Mouse (Mus musculus): ENCODE data around the gene Oas1c.
A peak's percentile ranks its signal among the peaks of the same experiment; 100 is the strongest.
"Not testable (repeated sequence)": the region's sequence is repeated elsewhere in the genome, so short reads cannot be mapped to it uniquely, and the experiment has no call there.

The Oas1c gene

GRCm38 (mm10) chr5:120811951-120812819 is at the start of gene Oas1c:
Gene Oas1c (minus strand): TSS chr5:120812514.
- DNase-seq = peak; percentile 67 to 77

- no peak for DNase-seq
Observed at GRCm38 (mm10) chr5:120861121-120861520, 48.8 kb upstream of the Oas1c start, which contains the start of gene Oas1h. Gene Oas1h (plus strand): TSS chr5:120861421.

GRCm38 (mm10) chr5:120859241-120859640 is 46.9 kb upstream of the Oas1c start:
- DNase-seq = no peak

GRCm38 (mm10) chr5:120849601-120850136 is 37.4 kb upstream of the Oas1c start:
- DNase-seq = peak in 1 of 2 experiments; percentile 55

- no peak for DNase-seq
Observed at GRCm38 (mm10) chr5:120847067-120847466, 34.8 kb upstream of the Oas1c start, which contains the start of gene Oas1f. Gene Oas1f (plus strand): TSS chr5:120847367.

GRCm38 (mm10) chr5:120844713-120845112 is 32.4 kb upstream of the Oas1c start:
- DNase-seq = no peak

- DNase-seq = peak in 1 of 2 experiments; percentile 57
Observed at GRCm38 (mm10) chr5:120836731-120837585, 24.6 kb upstream of the Oas1c start.

- DNase-seq = no peak
Observed at GRCm38 (mm10) chr5:120833335-120834280, 21.3 kb upstream of the Oas1c start.

GRCm38 (mm10) chr5:120831031-120831430 is 18.7 kb upstream of the Oas1c start:
- DNase-seq = peak in 1 of 2 experiments; percentile 18

- DNase-seq = no peak
Observed at GRCm38 (mm10) chr5:120818999-120819398, 6.7 kb upstream of the Oas1c start.

- peak; percentile 22 to 62 for DNase-seq
Observed at GRCm38 (mm10) chr5:120815949-120816348, 3.6 kb upstream of the Oas1c start.

- no peak for DNase-seq
Observed at GRCm38 (mm10) chr5:120813023-120813422, 709 bp upstream of the Oas1c start.

- DNase-seq = no peak
Observed at GRCm38 (mm10) chr5:120809171-120809570, 3.1 kb downstream of the Oas1c start.

GRCm38 (mm10) chr5:120806458-120806857 is 5.9 kb downstream of the Oas1c start:
- DNase-seq = peak; percentile 25 to 71

- no peak for DNase-seq
Observed at GRCm38 (mm10) chr5:120803596-120803995, 8.7 kb downstream of the Oas1c start.

- not testable (repeated sequence) for DNase-seq
Observed at GRCm38 (mm10) chr5:120798943-120799342, 13.4 kb downstream of the Oas1c start.

GRCm38 (mm10) chr5:120798147-120798546 is 14.2 kb downstream of the Oas1c start:
- DNase-seq = not testable (repeated sequence)

GRCm38 (mm10) chr5:120795480-120796034 is 16.8 kb downstream of the Oas1c start, which contains the start of gene Oas1e:
Gene Oas1e (minus strand): TSS chr5:120795530.
- DNase-seq = not testable (repeated sequence)

GRCm38 (mm10) chr5:120793043-120793442 is 19.3 kb downstream of the Oas1c start:
- DNase-seq = peak in 1 of 2 experiments; percentile 63

- DNase-seq = no peak
Observed at GRCm38 (mm10) chr5:120787042-120787441, 25.3 kb downstream of the Oas1c start.

- no peak for DNase-seq
Observed at GRCm38 (mm10) chr5:120782446-120782845, 29.9 kb downstream of the Oas1c start.

All from spleen, adult 18-20 months (tissue).